Mouse (Mus musculus): ENCODE data around the gene Gpn1.
"Not testable (repeated sequence)": the region's sequence is repeated elsewhere in the genome, so short reads cannot be mapped to it uniquely, and the experiment has no call there.

Gene Gpn1

GRCm38 (mm10) chr5:31494513-31495297 lies at the start of gene Gpn1:
TSS of gene Gpn1 (plus strand) at chr5:31494741.
- DNase-seq (ENCODE audit: low spot score) = peak; percentile 82

- no peak for DNase-seq (ENCODE audit: low spot score)
Measured at GRCm38 (mm10) chr5:31451336-31451735, 43.2 kb upstream of the Gpn1 start.

GRCm38 (mm10) chr5:31451878-31452561 lies 42.5 kb upstream of the Gpn1 start, which contains the start of gene Zfp512:
TSS of gene Zfp512 (plus strand) at chr5:31452431.
- peak; percentile 91 for DNase-seq (ENCODE audit: low spot score)

GRCm38 (mm10) chr5:31452562-31452878 lies 42.0 kb upstream of the Gpn1 start:
- no peak for DNase-seq (ENCODE audit: low spot score)

- no peak for DNase-seq (ENCODE audit: low spot score)
Measured at GRCm38 (mm10) chr5:31452886-31453410, 41.6 kb upstream of the Gpn1 start.

- no peak for DNase-seq (ENCODE audit: low spot score)
Measured at GRCm38 (mm10) chr5:31467798-31468197, 26.7 kb upstream of the Gpn1 start.

- no peak for DNase-seq (ENCODE audit: low spot score)
Measured at GRCm38 (mm10) chr5:31469711-31470110, 24.8 kb upstream of the Gpn1 start.

GRCm38 (mm10) chr5:31470334-31470733 lies 24.2 kb upstream of the Gpn1 start:
- DNase-seq (ENCODE audit: low spot score) = peak; percentile 48

- no peak for DNase-seq (ENCODE audit: low spot score)
Measured at GRCm38 (mm10) chr5:31480536-31480935, 14.0 kb upstream of the Gpn1 start.

- no peak for DNase-seq (ENCODE audit: low spot score)
Measured at GRCm38 (mm10) chr5:31485440-31485839, 9.1 kb upstream of the Gpn1 start, which contains the start of gene 4930548H24Rik. TSS of gene 4930548H24Rik (plus strand) at chr5:31485740.

GRCm38 (mm10) chr5:31487889-31488288 lies 6.7 kb upstream of the Gpn1 start:
- no peak for DNase-seq (ENCODE audit: low spot score)

- no peak for DNase-seq (ENCODE audit: low spot score)
Measured at GRCm38 (mm10) chr5:31489116-31489769, 5.3 kb upstream of the Gpn1 start.

GRCm38 (mm10) chr5:31492031-31492430 lies 2.5 kb upstream of the Gpn1 start:
- DNase-seq (ENCODE audit: low spot score) = no peak

GRCm38 (mm10) chr5:31504843-31505242 lies 10.3 kb downstream of the Gpn1 start:
- no peak for DNase-seq (ENCODE audit: low spot score)

GRCm38 (mm10) chr5:31512481-31512880 lies 17.9 kb downstream of the Gpn1 start:
- DNase-seq (ENCODE audit: low spot score) = no peak

GRCm38 (mm10) chr5:31520556-31520955 lies 26.0 kb downstream of the Gpn1 start:
- DNase-seq (ENCODE audit: low spot score) = peak; percentile 28

- DNase-seq (ENCODE audit: low spot score) = peak; percentile 78
Measured at GRCm38 (mm10) chr5:31526354-31527116, 32.0 kb downstream of the Gpn1 start, which contains the start of gene Slc4a1ap. TSS of gene Slc4a1ap (plus strand) at chr5:31526995.

GRCm38 (mm10) chr5:31527117-31527680 lies 32.7 kb downstream of the Gpn1 start:
- no peak for DNase-seq (ENCODE audit: low spot score)

GRCm38 (mm10) chr5:31527707-31528106 lies 33.2 kb downstream of the Gpn1 start, which contains the start of gene Supt7l:
TSS of gene Supt7l (minus strand) at chr5:31527807.
- not testable (repeated sequence) for DNase-seq (ENCODE audit: low spot score)

- peak; percentile 28 for DNase-seq (ENCODE audit: low spot score)
Measured at GRCm38 (mm10) chr5:31528560-31528959, 34.0 kb downstream of the Gpn1 start.

GRCm38 (mm10) chr5:31535228-31535627 lies 40.7 kb downstream of the Gpn1 start:
- DNase-seq (ENCODE audit: low spot score) = no peak

All from T-cell, adult 2 months (primary cell).